Mouse (Mus musculus): ENCODE data around the gene Ncoa3.

Gene Ncoa3

DNA sequence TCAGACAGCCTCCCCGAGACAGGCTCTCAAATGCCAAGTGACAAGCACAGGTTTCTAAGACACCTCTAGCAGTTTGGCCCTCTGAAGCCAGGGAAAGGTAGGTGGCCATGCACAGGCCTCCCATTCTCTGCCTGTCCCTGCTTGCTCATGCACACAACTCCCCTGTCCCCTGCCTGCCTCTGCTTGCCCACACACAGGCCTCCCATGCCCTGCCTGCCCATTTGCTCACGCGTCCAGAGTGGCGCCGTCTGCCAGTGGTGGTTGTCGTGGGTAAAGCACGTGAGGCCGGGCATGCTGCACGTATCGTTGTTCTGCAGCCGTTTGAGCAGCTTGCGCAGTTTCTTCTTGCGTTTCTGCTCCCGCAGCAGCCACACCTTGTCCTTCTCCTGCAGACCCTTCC is 86.8 kb downstream of the Ncoa3 start:
- no peak for DNase-seq (ENCODE audit: low spot score in 2 of 2)

DNA sequence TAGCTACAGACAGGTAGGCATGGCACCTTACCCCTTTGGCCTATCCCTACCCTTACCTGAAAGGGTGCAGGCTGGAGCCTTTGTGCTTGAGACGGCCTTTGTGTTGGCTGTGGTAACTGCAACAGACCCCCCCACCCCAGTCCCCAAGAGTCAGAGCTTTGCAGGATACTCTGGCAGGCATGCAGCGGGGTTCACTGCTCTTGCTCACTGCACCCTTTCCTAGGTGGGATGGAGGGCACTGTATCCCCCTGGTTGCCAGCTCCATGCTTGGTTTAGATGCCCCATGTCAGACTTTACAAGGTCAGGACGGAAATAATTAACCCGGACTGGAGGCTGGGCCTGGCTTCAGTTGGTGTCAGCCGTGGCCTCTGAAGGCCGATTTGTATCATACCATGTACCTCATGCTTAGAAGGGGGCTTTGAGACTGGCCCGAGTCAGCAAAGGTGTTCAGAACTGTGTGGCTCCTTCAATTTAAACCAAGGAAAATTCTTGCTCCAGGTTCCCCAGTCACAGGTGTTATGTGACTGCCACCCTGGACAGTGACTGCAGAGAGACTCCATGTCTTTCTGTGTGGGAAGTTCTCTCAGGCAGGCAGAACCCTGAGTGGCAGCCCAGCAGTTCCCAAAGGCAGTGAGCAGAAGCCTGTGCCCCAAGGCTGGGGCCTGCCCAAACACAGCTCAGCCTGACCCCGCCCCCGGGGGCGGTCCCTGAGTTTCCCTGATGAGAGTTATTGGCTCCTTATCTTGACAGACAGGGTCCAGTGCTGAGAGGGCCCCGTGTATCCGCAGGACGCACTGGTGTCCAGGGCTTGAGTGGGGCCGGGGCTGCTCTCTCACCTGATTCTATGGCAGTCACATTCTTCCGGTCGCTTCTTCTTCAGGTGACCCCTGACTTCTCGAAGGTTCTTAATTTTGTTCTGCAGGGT is 87.8 kb downstream of the Ncoa3 start:
- DNase-seq (ENCODE audit: low spot score in 2 of 2) = no peak

DNA sequence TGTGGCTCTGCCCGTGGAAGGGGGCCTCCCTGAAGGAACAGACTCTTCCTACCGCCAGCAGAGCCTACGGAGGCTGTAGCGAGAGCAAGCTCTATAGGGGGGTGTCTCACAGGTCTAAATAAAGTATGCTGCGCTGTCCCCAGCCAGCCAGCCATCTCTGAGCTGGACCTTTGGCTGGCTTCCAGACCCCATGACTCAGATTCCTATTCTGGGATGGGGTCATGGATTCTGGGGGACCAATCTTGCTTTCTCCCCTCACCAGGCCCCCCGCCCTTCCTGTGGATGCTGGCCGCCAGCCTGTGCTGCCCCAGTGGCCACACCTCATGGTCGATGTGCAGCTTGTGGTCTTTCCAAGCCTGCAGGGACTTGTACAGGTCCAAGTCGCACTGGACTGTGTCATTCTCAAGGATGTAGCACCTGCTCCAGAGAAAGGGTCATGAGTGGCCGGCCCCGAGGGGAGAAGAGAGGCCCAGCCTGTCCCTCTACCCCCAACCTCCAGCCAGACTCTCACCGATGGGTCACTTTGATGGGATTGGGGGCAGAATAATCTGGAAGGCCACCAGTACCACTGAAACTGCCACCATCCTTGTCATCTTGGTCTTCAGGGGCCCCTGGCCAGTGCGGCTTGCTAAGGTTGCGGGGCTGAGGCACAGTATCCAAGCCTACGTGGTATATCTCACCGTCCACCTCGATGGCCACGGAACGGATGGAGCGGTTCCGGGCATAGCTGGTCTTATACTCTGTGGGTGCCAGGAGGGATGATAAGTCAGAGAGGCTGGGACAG is 88.7 kb downstream of the Ncoa3 start:
- DNase-seq (ENCODE audit: low spot score in 2 of 2) = no peak

DNA sequence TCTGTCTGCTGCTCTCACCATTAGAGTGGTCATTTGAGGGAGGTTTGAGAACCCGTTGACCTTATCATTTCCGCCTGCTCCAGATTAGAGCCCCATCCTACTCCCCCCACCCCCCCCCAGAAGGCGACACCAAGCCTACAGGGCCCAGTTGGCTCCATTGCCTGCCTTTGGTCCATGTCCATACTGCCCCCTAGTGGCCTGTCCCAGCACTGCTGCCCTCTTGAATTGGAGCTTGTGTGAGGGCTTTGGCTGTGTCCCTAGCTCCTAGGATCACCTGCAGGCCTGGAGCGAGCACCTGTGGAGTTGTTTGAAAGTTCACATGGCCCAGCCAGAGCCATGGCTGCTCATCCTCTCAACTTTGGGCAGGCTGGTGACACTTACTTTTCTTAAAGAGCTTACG is 89.8 kb downstream of the Ncoa3 start:
- peak in 1 of 2 experiments; percentile 64 for DNase-seq (ENCODE audit: low spot score in 2 of 2)

DNA sequence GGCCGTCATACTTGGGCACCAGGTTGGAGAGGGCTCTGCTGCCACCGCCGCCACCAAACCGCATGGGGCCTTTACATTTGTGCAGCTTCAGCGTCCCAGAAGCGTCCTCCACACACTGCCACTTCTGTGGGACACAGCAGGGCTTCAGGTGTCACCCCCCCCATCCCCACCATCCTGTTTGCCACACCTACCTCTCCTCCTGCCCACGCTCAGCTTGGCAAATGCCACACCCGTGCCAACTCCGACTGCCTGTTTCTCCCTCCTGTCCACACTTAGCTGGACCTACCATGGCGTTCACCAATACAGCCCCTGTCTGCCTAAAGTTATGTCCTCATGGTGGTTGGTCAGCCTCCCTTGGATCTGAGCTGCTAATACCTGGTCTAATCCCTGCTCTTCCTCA is 90.2 kb downstream of the Ncoa3 start:
- no peak for DNase-seq (ENCODE audit: low spot score in 2 of 2)

DNA sequence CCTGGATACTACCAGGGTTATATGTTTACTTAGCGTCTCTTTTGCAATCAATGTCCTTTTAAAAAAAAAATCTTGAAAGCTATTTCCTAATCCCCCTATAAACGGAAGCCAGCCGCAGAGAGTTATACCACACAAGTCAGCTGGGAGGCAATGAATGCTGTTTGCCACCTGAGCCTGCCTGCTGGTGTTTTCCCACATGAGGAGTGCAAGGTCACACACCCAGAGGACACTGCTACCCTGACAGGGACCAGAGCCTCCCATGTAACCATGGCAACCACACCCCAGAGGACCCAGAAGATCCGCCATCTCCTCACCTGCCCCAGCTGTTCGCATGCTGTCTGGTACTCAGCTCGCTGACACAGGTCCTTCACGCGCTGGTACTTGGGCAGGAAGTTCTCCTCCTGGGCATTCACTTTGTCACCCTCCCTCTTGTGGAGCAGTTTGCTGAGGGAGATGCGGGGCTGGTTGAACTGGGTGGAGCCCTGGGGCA is 91.2 kb downstream of the Ncoa3 start:
- no peak for DNase-seq (ENCODE audit: low spot score in 2 of 2)

DNA sequence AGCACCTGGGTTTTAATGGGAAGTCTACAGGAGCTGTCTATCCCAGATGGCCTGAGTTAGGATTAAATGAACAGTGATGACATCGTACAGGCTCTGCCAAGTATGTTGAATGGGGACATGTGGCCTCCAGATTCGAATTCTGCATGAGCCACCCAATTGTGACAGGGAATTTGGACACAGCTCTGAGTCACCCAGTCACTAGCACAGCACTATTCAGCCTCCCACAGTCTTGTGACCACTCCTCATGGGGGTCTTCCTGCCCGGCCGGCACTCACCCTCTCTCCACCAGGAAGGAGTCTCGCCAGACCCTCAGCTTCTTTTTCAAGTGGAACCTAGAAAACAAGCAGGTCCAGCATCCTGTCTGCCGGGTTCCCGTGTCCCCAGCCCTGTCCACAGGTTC is 91.7 kb downstream of the Ncoa3 start:
- DNase-seq (ENCODE audit: low spot score in 2 of 2) = no peak

DNA sequence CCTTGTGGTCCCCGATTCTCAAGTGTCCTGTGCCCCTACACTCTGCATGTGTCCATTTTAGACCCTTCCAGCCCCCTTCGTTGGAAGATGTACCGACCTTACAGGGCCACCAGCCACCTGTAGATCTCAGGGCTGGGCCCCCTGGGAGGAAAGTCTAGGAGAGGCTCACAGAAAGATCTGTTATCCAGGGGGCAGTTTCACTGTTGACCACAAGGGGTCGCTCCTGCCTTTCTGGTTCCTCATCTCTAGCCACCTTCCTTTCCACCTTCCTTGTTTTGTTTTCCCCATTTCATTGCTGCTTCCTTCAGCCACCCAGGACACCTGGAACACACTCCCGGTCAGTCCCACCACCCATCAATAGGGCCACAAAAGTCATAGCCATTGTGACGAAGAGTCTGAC is 92.5 kb downstream of the Ncoa3 start:
- peak in 1 of 2 experiments; percentile 62 for DNase-seq (ENCODE audit: low spot score in 2 of 2)

DNA sequence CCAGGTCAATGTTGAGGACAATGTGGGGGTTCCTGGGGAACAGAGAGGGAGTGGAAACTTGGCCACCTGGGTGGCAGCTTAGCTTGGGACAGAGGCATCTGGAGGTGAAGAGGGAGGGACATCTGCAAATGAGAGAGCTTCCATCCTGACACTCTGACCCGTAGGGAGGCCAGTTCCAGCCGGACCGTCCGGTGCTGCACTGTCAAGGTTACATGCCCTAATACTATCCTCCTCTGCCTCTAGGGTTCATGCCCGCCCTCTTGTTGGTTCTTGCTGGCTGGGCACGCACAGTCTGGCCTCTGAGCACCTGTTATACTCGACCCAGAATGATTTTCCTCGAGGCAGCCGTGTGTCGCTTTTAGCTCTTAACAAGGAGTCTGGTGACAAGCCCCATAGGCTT is 93.3 kb downstream of the Ncoa3 start:
- no peak for DNase-seq (ENCODE audit: low spot score in 2 of 2)

DNA sequence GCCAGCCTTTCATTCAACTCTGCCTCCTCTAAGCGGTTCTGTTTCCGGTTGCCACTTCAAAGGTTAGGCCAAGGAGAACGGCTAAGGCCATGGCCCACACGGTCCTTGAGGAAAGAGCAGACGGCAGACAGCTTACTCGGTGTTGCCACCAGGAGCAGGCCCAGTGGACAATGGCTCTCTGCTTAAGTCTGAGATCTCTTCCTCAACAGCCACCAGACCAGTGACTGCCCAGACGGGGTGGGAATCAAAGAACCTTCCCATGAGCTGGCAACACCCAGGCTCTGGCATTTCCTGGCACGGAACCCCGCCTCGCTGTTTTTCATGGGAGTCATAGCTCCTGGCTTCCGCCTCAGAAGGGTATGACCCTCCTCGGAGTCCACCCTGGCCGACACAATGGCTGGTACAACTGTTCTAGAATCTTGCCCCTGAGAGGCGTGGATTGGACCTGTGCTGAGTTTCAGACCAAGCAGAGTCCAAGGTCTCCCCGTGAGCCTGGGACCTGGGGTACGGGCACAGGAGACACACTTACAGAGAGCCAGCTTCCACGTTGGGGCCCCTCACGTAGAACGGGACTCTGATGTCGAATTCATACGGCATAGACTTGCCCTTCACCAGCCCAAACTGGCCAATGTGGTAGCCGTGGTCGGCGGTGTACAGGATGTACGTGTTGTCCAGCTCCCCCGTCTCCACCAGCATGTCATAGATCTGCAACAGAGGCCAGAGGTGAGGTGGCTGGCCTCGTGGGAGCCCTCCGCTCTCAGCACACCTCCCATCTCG is 94.2 kb downstream of the Ncoa3 start:
- DNase-seq (ENCODE audit: low spot score in 2 of 2) = no peak

DNA sequence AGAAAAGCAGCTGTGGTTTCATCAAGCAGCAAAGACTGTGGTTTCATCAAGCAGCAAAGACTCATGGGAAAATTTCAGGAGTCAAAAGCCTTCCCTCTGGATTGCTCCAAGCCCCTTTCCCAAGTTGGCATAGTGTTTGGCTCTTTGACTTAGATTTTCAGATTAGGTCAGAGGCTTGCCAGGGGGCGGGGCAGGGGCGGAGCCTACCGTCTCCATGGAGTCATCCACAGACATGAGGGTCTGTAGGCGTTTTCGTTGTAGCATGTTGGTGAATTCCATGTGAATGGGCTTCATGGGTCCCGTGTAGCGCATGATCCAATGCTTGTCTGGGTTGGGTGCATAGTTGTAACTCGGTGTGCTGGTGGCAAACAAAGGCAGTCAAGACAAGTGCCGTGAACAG is 96.6 kb downstream of the Ncoa3 start:
- DNase-seq (ENCODE audit: low spot score in 2 of 2) = no peak

DNA sequence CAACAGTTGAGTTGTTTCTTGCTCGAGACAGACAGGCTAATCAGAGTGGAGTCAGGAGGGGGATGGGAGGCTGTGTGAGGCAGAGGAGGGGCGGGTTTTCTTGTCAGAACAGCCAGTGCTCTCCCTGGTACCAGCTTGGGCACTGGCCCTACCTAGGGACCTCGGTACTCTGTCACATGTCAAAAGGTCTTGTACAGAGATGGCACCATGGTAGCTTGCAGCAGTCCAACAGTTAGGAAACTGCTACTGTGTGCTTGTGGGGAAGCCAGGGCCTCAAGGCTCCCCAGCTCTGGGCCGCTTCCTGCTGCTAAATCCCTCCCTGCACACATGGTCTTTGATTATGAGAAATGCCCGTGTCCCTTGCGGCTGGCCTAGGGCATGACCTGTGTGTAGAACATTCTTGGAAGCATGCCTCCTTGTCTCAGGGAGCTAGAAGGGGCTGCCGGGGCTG is 97.7 kb downstream of the Ncoa3 start:
- DNase-seq (ENCODE audit: low spot score in 2 of 2) = no peak

DNA sequence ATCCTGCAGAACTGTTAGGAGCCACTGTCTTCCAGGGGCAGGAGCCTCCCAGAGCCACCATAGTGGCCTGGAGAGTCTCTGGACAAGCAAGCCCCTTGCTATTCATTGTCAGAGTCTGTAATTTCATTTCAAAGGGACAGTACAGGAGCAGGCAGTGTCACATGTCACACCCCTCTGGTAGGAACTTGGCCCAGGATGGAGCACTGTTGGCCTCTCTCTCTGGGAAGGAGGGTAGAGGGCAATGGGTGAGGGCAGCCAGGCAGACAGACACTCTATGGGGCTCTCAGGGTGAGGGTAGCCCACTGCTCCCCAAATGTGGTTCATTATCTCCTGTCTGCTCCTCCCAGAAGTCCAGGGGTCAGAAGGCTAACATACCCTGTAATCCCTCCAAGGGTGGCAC is 99.2 kb downstream of the Ncoa3 start:
- DNase-seq (ENCODE audit: low spot score in 2 of 2) = no peak

DNA sequence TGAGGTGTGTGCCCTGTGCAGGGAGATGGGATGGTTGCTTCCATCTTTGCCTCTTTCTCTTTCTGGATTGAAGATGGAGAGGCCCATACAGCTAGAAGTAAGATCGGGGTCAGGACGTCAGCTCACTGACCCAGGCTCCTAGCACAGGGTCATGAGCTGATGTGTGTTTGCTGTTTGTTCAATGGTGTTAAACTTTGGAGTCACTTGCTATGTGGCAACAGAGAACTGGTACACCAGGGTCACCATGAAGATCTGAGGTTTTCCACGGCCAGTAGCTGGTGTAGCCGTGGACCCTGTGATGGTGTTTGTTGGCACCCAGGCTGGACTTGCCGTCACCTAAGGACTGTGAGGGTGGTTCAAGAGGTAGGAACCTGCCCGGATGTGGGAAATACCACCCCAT is 100.0 kb downstream of the Ncoa3 start:
- DNase-seq (ENCODE audit: low spot score in 2 of 2) = no peak

DNA sequence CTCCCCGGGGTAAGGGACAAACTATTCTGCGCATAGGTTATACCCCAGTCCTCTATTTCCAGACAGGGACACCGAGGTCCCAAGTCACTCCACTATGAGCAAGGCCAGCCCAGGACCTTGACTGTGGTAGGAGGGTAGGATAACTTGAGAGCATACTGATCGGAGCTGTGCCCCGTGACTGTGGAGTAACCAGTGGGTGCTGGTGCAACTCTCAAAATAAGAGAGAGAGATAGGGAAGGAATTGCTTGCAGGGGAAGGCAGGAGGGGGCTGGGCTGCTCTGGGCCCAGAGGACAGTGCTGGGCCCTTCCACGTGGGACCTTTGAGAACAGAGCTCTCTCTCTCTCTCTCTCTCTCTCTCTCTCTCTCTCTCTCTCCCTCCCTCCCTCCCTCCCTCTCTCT is 103.9 kb downstream of the Ncoa3 start:
- DNase-seq (ENCODE audit: low spot score in 2 of 2) = no peak

DNA sequence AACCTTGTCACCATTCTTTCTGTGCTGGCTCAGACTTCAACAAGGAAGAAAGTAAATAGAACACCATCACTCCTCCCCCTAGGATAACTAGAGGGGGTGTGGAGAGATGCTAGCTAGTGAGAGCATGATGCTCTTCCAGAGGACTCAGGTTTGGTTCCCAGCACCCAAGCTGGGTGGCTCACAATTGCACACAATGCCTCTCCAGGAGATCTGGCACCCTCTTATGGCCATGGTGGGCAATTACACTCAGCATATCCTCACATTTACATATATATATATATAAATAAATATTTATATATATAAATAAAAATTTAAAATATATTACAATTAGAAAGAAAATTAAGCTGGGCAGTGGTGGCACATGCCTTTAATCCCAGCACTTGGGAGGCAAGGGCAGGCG is 104.4 kb downstream of the Ncoa3 start:
- no peak for DNase-seq (ENCODE audit: low spot score in 2 of 2)

DNA sequence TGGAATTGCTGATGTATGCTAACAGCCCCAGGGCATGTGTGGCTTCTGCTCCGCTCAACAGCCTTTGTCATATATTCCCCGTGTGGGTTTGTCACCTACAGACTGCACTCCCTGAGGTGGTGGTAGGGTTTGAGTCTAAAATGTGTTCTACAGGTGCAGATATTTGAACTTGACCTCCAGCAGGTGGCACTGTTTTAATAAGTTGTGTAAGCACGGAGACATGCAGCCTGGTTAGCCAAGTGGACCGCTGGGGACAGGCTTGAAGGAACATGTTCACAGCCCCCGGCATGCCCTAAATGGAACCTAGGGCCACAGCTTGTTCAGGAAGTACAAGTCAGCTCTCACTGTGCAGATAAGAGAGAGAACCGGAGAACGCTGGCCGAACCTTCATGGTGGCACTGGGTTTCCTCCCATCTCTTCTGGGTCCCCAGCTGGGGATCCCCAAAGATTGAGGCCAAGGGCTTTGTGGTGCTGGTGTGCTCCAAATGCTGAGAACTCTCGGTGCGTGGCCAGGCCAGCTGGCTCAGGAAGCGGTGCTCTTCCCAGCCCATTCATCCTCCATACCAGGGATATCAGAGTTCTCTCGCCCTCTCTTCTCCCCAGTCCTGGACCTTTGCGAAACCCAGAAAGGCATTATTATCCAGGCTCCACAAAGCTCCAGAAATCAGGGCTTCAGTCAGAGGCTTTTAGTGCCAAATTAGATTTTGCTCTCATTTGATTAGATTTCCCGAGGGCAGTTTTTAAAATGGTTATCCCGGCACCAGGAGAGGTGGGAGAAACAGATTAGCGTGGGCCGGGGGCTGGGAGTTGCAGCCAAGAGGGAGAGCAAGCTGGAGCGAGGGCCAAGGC is 105.2 kb downstream of the Ncoa3 start:
- no peak for DNase-seq (ENCODE audit: low spot score in 2 of 2)

DNA sequence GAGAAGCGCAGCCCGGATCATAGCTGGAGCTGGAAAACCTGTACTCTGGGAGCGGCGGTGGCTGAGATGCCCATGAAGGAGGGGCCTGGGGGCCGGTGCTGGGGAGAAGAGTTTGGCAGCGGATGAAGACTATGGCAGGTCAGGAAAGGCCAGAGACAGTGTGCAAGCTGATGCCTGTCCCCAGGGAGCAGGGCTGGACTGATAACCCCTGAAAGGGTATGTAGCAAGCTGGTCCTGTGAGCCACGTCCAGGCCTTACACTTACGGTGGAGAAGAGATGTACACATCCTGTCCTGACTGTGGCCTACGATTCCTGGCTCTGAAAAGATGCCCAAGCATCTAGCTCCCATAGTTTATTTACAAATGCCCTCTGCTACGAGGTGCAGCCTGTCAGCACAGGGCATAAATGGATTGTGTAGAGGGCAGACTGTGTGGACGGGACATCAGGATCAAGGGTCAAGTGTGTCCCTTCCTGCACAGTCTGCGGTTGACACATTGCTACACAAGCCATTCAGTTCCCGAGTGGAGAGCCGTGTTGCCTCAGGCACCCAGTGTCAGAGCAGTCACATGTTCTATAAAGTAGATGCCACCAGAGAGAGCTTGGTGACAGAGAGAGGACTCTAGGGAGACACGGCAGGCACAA is 106.0 kb downstream of the Ncoa3 start:
- no peak for DNase-seq (ENCODE audit: low spot score in 2 of 2)

DNA sequence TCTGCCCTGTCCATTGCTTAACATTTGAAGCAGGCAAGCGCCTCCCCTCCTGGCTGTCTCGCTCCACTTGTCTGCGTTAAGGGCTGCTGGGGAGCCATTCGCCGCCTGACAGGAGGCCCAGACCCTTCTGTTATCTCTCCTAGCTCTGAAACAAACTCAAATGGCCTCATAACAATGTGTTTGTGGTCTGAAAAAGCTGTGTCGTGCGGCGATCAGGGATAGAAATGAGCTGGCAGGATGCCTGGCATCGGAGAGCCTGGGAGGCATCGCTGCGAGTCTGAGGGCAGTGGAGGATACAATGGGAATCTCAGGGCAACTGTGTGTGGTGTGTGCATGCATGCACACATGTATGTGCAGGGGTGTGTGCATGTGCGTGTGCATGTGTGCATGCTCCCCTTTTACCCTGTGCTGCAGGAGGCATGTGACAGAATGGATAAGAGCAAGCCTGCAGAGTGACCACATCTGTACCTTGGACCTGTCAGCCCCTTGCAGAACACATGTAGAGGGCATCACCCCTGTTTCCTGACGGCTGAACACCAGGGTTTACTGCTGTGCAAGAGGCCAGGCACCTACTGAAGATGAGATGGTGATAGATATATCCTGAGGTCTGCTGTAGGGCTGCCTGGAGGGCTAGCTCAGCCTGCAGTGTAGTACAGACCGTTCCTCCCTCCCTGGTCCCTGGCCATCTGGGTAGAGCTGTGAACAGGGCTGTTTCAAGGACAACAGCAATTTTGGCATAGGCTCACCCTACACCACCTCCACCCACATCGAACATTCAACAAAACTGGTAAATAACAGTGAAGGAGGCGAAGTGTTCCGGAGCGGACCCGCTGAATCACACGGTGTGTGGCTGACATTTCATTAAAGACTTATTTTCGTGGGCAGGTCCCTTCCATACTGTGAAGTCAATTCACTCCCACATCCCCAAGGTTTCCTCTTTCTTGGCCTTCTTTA is 108.2 kb downstream of the Ncoa3 start:
- DNase-seq (ENCODE audit: low spot score in 2 of 2) = no peak

Data from frontal cortex, postnatal 10 days (tissue).